Mouse (Mus musculus) liver, adult 2 months (tissue): ENCODE data around the gene Gm13290. TPM values are rescaled to one million over a fixed set of nuclear protein-coding genes. Genes with fewer than 3 reads are reported as not detected.
"Not testable (repeated sequence)": the region's sequence is repeated elsewhere in the genome, so short reads cannot be mapped to it uniquely, and the experiment has no call there.

Experiments
- DNase-seq: peaks from one replicate; pipeline ENCODE4 v3.0.0-alpha.2; 2011; ENCODE audit warnings: low read depth, low spot score; ENCODE audit errors: extremely low read depth
- H3K27ac ChIP-seq: fragments of 200-500 bp; replicated peaks from 2 replicates; pipeline ENCODE4 v1.5.1; 2012; ENCODE audit warnings: low read depth, mild to moderate bottlenecking, control low read depth, inconsistent platforms, low read length; ENCODE audit not compliant: insufficient read depth
- H3K27me3 ChIP-seq: fragments of 200-500 bp; 2 replicates; pipeline ENCODE4 v1.6.1; 2012; ENCODE audit warnings: mild to moderate bottlenecking, moderate library complexity, low read length, inconsistent platforms; ENCODE audit not compliant: control insufficient read depth, insufficient read depth
- H3K36me3 ChIP-seq: fragments of 200-500 bp; 2 replicates; pipeline ENCODE4 v1.6.1; 2012; ENCODE audit warnings: low read length, inconsistent platforms; ENCODE audit not compliant: control insufficient read depth, insufficient read depth
- H3K4me1 ChIP-seq: fragments of 200-500 bp; 2 replicates; pipeline ENCODE4 v1.6.1; 2011; ENCODE audit warnings: low read length; ENCODE audit not compliant: control insufficient read depth, insufficient read depth
- H3K4me3 ChIP-seq: fragments of 200-500 bp; 2 replicates; pipeline ENCODE4 v1.5.1; 2011; ENCODE audit warnings: low read depth, mild to moderate bottlenecking, control low read depth, low read length, moderate library complexity; ENCODE audit not compliant: insufficient read depth
- H3K79me2 ChIP-seq: fragments of 200-500 bp; 2 replicates; pipeline ENCODE4 v1.6.1; 2012; ENCODE audit warnings: inconsistent platforms, mild to moderate bottlenecking, low read length, moderate library complexity; ENCODE audit not compliant: control insufficient read depth, insufficient read depth
- H3K9ac ChIP-seq: fragments of 200-500 bp; 2 replicates; pipeline ENCODE4 v1.6.1; 2012; ENCODE audit warnings: low read depth, mild to moderate bottlenecking, control low read depth, inconsistent platforms, low read length
- CTCF ChIP-seq: fragments of 200-500 bp; IDR thresholded peaks from 2 replicates; pipeline ENCODE4 v1.5.1; 2011; ENCODE audit warnings: low read depth, low read length, control low read depth
- POLR2A ChIP-seq: fragments of 200-500 bp; IDR thresholded peaks from 2 replicates; pipeline ENCODE4 v1.6.1; 2011; ENCODE audit warnings: low read length, control low read depth; ENCODE audit not compliant: insufficient read depth; ENCODE audit errors: extremely low read depth
- WGBS: fragments of 180-500 bp; shearing (Covaris S2); methylation state at CpG from one replicate; pipeline ENCODE4 v1.1.7; 2018; 5-methylcytosine and 5-hydroxymethylcytosine counted together
- polyA plus RNA-seq: library from polyadenylated mRNA; depleted of rRNA; stranded (reverse); fragments of >200 nt; gene quantifications from 2 replicates; pipeline ENCODE4 v1.2.3, GENCODE M21; 2012; rRNA removed
- total RNA-seq: library from RNA; depleted of rRNA; stranded (reverse); fragments of >200 nt; gene quantifications from 2 replicates; pipeline ENCODE4 v1.2.3, GENCODE M21; 2014; rRNA removed

The Gm13290 gene
- total RNA-seq (not detected in 2 replicates), polyA plus RNA-seq (not detected in 2 replicates)

DNA sequence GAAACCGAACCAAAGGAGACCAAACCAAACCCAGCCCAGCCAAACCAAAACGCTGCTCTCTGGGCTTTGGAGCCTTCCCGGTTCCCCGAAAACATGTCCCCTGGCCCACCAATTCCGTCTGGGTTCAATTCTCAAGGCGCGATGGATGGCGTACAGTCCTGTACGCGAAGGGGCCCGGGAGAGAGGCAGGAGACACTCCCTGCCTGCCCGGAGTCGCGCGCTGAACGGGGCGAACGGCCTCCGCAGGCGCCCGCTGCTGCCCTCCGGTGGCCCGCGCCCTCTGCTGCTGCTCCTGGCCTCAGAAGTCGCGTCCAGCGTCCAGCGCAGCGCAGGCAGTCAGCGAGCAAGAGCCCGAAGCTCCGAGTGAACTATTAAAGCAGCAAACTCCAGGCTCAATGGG, at the start of gene Gm13290:
Gene Gm13290, plus strand, starts transcription at position 301 of the 400 bp plus-strand sequence.
- H3K27me3 ChIP-seq, H3K36me3 ChIP-seq, H3K4me1 ChIP-seq, H3K27ac ChIP-seq, H3K9ac ChIP-seq, DNase-seq, H3K79me2 ChIP-seq, H3K4me3 ChIP-seq: not testable (repeated sequence)
- WGBS = no CpG with 5 or more reads among the region's 32 CpGs

GRCm38 (mm10) chr4:88726727-88727126, 46.9 kb upstream of the Gm13290 start:
- WGBS = 75% methylated on average over 6 of the region's 6 CpGs
- TF ChIP-seq POLR2A (no peak), CTCF (no peak)
- H3K36me3 ChIP-seq = no peaks in the 10 kb centered on the region
- H3K79me2 ChIP-seq = no peaks in the 10 kb centered on the region
- no peak overlapping the region for H3K9ac ChIP-seq
- no peak for DNase-seq
- no peak overlapping the region for H3K27ac ChIP-seq
- no peaks in the 10 kb centered on the region for H3K4me1 ChIP-seq
- no peaks in the 10 kb centered on the region for H3K27me3 ChIP-seq
- no peak overlapping the region for H3K4me3 ChIP-seq

GRCm38 (mm10) chr4:88727324-88727723, 46.3 kb upstream of the Gm13290 start:
- Histone ChIP-seq H3K36me3 (no peaks in the 10 kb centered on the region), H3K27ac (no peak overlapping the region), H3K4me1 (no peaks in the 10 kb centered on the region), H3K4me3 (no peak overlapping the region), H3K79me2 (no peaks in the 10 kb centered on the region), H3K27me3 (no peaks in the 10 kb centered on the region), H3K9ac (no peak overlapping the region)
- TF ChIP-seq CTCF (peak; percentile 64; the same call in 1 of the 2 replicates), POLR2A (no peak)
- WGBS = 0% methylated on average over 1 of the region's 1 CpGs
- DNase-seq = peak; percentile 52

GRCm38 (mm10) chr4:88738480-88738879, 35.2 kb upstream of the Gm13290 start:
- no peaks in the 10 kb centered on the region for H3K27me3 ChIP-seq
- no peaks in the 10 kb centered on the region for H3K79me2 ChIP-seq
- no peak overlapping the region for H3K27ac ChIP-seq
- peak; percentile 48 for DNase-seq
- TF ChIP-seq POLR2A (no peak), CTCF (peak; percentile 92)
- H3K4me1 ChIP-seq = no peaks in the 10 kb centered on the region
- H3K4me3 ChIP-seq = no peak overlapping the region
- 0% methylated on average over 2 of the region's 2 CpGs for WGBS
- H3K36me3 ChIP-seq = no peaks in the 10 kb centered on the region
- no peak overlapping the region for H3K9ac ChIP-seq

GRCm38 (mm10) chr4:88739036-88739435, 34.6 kb upstream of the Gm13290 start:
- Histone ChIP-seq H3K4me3 (no peak overlapping the region), H3K4me1 (no peaks in the 10 kb centered on the region), H3K27me3 (no peaks in the 10 kb centered on the region), H3K9ac (no peak overlapping the region), H3K36me3 (no peaks in the 10 kb centered on the region), H3K27ac (no peak overlapping the region), H3K79me2 (no peaks in the 10 kb centered on the region)
- no peak for TF ChIP-seq CTCF
- no peak for TF ChIP-seq POLR2A
- WGBS = 79% methylated on average over 6 of the region's 6 CpGs
- no peak for DNase-seq

GRCm38 (mm10) chr4:88741426-88741825, 32.2 kb upstream of the Gm13290 start:
- Histone ChIP-seq H3K4me3 (no peak overlapping the region), H3K27ac (no peak overlapping the region), H3K9ac (no peak overlapping the region), H3K79me2 (no peaks in the 10 kb centered on the region), H3K4me1 (no peaks in the 10 kb centered on the region), H3K27me3 (no peaks in the 10 kb centered on the region), H3K36me3 (no peaks in the 10 kb centered on the region)
- no peak for DNase-seq
- TF ChIP-seq POLR2A = no peak
- no peak for TF ChIP-seq CTCF
- 85% methylated on average over 4 of the region's 4 CpGs for WGBS
